Mouse (Mus musculus) adrenal gland, adult (tissue): ENCODE results near the gene Psme1.

Source experiments
- DNase-seq, 2 experiments: peaks; one replicate each; pipeline ENCODE4 v3.0.0; 2022 to 2023; ENCODE audit warnings: low spot score in 1 of 2; ENCODE audit not compliant: inconsistent age in 2 of 2

Psme1 gene

DNA sequence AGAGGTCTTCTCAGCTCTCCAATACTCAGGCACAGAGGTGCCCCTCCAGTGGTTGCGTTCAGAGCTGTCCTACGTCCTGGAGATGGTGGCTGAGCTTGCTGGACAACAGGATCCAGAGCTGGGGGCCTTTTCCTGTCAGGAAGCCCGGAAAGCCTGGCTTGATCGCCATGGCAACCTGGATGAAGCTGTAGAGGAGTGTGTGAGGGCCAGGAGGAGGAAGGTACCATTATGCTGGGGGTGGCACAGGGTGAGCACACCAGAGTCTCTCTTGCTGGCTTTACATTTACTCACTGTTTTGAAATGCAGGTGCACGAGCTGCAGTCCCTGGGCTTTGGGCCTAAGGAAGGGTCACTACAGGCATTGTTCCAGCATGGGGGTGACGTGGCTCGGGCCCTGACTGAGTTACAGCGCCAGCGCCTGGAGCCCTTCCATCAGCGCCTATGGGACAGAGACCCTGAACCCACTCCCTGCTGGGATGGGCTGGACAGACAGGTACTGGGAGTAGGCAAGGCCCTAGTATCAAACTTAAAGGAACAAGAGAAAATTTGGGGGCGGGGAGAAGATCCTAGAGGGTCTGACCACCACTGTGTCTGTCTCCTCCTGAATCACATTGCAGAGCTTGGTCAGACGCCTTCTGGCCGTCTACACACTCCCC, 18.2 kb downstream of the Psme1 start:
- DNase-seq: no peak

DNA sequence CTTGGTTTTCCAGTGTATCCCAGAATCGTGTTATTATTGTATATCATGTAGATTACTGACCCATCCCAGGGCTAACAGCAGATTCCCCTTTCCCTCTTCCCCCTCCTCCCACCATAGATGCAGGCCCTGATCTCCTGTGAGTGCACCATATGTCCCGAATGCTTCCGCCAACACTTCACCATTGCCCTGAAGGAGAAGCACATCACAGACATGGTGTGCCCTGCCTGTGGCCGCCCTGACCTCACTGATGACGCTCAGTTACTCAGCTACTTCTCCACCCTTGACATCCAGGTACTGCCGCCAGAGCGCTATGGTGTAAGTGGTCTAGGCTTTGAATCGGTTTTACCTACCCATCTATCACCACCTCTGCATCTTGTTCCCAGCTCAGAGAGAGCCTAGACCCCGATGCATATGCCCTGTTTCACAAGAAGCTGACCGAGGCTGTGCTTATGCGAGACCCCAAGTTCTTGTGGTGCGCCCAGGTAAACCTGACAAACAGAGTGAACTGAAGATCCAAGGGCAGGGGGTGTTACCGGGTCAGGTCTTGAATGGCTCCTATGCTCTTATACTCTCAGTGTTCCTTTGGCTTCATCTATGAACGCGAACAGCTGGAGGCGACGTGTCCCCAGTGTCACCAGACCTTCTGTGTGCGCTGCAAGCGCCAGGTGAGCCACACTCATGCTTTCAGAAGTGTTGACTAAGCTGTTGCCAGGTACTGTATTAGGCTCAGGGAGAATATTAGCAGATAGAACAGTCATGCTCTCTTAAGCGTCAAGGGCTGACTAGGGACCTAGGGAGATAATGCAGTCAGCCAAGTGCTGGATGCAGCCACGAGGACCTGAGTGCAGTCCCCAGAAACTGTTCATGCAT, 20.8 kb downstream of the Psme1 start:
- no peak for DNase-seq

DNA sequence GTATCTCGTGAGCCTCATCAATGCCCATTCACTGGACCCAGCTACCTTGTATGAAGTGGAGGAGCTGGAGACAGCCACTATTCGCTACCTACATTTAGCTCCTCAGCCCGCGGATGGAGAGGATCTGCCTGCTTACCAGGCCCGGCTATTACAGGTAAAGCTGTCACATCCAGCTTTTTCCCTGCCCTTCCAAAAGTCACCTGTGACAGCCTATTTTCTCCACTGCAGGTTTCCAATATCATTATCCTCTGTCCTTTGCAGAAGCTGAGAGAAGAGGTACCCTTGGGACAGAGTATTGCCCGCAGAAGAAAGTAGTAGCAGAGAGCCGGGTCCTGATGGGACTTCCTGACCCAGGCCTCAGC, 25.3 kb downstream of the Psme1 start, which contains the start of gene Irf9:
TSS of gene Irf9 (plus strand) at position 301 of the 362 bp plus-strand sequence.
- DNase-seq: no peak

DNA sequence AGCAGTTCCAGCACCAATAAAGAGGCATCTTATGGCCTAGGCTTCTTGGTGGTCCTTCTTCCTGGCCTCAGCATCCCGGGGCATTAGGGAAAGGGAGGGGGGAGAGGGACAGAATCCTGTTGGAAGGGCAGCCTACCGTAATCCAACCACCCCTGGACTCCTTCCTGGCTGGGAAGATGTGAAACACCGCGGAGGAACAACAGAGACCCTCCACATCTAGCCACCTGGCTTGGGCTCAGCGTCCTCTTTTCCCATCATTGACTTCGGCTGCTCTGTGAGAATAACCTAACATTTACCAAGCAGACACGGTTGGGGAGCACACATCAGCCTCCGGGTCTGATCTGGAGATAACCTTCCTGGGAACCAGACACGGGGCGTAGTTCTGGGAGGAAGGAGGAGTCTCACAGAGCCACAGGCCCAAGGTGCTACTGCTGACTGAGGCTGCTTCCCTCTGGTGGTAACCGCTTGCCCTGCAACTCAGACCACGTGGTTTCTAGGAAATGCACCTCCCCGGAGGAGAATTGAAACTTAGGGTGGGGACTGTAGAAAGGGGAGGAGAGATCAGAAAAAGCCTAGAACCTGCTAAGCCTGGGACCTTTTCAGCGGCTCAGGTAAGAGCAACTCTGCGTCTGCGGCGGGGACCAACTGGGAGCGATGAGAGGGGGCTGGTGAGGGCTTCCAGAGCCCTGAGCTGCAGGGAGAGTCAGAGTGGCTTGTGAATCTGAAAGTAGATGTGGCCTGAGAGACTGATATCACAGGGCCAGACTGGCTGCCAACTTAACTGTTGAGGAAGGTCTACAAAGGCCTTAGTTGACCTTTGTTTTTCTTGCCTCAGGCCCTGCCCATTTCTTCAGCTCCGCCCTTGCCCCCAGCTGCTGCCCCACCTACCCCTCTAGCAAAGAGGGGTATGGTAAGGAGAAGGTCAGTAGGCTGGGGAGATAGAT, 26.0 kb downstream of the Psme1 start:
- peak; percentile 95 to 98 for DNase-seq

DNA sequence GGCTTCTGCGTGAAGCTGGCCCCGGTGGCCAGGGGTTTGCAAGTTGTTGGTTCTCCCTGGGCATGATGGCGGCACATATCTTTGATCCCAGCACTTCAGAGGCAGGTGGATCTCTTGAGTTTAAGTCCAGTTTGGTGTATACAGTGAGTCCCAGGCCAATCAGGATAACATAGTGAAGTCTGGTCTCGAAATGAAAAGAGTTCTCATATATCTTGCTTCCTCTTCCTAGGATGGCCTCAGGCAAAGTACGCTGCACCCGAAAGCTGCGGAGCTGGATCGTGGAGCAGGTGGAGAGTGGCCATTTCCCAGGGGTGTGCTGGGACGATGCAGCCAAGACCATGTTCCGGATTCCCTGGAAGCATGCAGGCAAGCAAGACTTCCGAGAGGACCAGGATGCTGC, 26.9 kb downstream of the Psme1 start:
- DNase-seq: peak in 1 of 2 experiments; percentile 56

DNA sequence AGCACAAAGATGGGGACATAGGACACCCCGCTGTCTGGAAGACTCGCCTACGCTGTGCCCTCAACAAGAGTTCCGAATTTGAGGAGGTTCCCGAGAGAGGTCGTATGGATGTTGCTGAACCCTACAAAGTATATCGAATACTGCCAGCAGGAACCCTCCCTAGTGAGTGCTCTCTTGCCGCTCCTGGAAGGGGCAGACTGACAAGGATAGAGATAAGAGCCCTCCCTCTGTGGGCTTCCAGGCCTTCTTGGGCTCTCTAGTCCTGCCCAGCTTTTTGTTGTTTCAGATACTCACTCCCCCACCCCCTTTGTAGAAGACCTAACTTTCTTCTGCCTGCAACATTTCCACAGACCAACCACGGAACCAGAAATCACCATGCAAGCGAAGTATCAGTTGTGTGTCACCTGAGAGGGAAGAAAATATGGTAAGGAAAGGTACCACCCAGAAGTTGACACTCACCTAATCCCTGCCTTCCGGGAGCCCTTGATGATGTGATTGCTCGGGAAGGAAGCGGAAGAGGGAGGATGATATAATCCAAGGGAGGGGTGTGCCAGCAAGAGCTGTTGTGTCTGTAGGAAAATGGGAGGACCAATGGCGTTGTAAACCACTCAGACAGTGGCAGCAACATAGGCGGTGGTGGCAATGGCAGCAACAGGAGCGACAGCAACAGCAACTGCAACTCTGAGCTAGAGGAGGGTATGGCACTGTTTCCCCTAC, 28.0 kb downstream of the Psme1 start:
- DNase-seq: no peak

DNA sequence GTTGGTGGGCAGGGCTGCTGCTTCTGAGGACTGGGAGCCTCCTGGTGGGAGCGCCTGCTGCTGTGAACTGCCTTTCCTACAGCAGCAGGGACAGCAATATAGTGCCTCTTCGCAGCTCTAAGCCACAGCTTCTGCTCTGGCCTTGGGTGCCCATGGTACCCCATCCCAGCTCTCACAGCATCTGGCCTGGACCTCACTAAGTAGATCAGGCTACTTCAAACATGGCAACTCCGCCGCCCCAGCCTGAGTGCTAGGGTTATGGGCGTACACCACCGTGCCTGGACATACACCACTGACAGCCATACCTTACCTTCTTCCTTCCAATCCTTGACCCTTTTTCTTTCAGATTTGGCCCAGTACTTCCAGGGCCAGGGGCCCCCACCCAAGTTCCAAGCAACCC, 30.4 kb downstream of the Psme1 start:
- no peak for DNase-seq

DNA sequence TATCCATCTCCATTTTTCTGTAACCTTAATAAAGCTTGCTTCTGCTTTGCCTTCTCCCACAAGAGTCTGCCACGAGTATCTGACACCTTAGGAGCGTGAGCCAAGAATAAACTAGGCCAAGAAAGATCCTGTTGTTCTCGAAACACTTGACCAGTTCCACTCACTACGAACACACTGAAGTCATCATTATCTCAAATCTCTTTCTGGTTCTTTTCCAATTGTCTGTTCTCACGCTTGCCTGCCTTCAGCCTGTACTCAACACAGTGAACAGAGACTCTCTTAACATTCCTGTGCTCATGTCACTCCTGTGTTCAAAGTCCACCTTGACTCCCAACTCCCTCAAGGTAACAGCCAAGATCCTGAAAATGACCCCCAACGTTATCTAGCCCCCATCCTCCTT, 35.4 kb downstream of the Psme1 start:
- no peak for DNase-seq

DNA sequence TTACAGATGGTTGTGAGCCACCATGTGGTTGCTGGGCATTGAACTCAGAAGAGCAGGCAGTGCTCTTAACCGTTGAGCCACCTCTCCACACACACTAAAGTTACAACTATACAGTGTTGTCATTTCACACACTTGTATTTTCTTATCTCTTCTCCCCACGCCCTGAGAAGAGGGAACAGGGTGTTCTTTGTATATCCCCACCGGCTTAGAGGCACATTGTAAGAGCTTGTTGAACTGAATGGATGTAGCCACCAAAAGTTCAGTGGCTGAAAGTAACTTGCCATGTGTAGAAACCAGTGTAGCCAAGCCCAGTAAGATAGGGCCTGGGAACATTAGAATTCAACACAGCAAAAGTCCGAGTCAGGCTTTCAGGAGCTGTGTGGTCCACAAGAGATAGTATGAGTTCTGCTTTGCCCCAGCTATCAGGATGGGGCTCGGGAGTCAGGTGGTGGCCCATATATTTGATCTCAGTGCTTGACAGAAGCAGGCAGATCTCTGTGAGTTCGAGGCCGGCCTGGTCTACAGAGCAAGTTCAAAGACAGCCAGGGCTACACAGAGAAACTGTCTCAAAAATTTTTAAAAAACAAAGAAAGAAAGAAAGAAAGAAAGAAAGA, 36.7 kb downstream of the Psme1 start:
- DNase-seq: no peak

DNA sequence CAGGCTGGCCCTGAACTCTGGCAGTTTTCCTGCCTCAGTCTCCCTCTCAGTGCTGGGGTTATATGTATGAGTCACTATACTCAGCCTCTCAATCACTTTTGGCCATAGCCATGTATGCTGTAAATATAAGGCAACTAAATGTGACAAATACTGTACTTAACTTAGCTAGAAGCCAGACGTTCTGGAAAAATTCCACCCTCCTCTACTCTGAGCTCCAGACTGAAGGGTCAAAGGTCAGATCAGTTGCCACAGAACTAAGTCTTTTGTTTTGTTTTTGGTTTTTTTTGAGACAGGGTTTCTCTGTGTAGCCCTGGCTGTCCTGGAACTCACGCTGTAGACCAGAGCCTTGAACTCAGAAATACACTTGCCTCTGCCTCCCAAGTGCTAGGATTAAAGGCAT, 38.0 kb downstream of the Psme1 start:
- no peak for DNase-seq

DNA sequence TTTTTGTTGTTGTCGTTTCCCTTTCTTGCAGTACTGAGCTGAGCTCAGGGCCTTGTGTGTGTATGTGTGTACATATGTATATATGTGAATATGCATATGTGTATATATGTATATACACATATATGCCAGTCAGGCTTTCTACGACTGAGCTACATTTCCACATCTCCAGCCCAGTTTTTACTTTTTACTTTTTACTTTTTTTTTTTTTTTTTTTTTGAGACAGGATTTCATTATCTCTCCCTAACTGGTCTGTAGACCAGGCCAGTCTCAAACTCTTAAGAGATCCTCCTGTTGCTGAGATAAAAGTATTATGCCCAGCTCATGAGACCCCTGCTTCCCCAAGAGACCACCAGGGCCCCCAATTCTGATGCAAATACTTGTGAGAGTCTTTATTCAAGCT, 38.9 kb downstream of the Psme1 start:
- DNase-seq: no peak

DNA sequence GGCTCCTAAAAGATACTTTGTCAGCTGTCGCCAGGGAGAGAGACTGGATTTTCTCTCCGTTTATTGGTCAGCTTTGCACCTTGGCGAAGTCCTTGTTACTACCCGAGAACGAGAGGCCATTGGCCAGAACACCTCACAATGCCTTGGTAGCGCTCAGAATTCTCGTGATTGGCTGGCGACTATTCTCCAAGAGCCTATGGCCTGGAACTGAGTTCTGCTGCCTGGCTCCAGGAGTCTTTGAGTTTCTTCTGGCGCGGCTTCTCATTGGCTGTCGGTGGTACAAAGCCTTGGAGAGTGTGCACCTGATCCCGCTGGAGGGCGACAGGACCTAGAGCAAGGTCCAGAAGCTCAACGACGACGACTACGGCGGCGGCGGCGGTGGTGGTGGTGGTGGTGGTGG, 39.9 kb downstream of the Psme1 start, which contains the start of gene Rec8:
TSS of gene Rec8 (plus strand) at position 216 of the 400 bp plus-strand sequence.
- DNase-seq: peak; percentile 61 to 69

DNA sequence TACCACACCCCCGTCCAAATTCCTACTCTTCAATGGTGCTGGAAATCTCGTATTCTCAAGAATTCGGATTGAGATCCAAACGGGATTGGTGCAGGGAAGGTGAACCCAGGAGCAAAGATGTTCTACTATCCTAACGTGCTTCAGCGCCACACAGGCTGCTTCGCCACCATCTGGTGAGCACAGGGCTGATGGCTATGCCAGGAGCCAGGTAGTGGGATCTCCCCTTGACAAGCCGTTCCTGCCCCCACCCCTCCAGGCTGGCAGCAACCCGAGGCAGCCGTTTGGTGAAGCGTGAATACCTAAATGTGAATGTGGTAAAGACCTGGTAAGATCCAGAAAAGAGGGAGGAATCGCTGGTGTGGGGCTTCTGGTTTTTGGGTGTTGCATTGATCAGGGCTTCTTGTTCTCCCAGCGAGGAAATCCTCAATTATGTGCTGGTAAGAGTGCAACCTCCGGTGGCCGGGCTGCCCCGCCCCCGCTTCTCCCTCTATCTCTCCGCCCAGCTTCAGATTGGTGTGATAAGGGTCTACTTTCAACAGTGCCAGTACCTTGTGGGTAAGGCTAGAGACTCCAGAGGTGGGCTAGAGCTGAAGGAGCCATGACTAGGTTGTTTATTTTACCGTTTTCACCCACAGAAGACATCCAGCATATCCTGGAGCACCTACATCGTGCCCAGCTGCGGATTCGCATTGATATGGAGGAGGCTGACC, 40.7 kb downstream of the Psme1 start:
- DNase-seq: no peak

DNA sequence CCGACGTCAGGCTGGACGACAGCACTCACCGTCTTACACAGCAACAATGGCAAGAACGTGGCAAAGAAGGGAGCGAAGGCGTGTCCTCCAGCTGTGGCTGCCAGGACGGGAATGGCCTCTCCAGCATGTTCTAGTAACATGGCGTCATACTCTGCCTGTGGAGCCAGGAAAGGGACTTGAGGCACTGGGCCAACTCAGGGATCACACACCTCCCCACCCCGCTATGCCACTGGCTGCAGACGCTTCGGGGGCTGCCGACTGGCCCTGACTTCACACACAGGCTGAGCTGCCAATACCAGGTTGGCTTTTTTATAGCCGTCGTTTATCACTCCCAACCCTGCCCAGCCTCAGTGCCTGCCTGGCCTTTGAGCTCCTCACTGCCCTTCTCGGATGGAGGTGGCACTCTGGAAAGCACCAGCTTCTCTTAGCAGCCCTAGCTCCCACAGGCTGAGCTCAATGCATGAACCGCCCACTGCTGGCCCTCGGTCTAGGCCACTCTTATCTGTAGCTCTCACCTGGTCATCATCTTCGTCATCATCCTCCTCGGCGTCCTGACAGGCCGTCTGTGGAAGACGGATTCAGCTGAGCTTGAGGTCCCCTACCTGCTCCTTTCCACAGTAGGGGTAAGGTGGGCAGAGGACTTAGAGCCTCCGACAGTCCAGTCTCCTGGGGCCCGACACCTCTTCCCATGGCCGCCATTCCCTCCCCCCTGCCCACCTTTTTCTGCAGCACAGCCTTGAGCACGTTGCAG, 50.3 kb downstream of the Psme1 start:
- no peak for DNase-seq

DNA sequence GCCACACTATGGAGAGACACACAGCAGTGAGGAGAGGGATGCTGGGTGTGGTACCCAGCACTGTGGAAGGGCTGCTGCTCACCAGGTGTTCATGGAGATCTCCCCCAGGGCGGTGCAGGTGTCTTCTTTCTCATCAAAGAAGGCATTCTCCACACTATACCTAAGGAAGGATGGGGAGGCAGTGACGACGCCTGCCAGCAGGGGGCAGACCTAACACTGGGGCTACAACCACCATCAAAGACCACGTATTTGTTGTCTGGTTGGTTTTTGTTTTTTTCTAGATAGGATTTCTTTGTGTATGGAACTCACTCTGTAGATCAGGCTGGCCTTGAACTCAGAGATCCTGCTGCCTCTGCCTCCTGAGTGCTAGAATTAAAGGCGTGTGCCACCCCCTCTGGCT, 51.4 kb downstream of the Psme1 start:
- DNase-seq: peak in 1 of 2 experiments; percentile 81
